Mouse (Mus musculus): Measurements from ENCODE around the gene Taf8.
"Not testable (repeated sequence)": the region's sequence is repeated elsewhere in the genome, so short reads cannot be mapped to it uniquely, and the experiment has no call there.

The Taf8 gene

GRCm38 (mm10) chr17:47518205-47518604 is 16.1 kb upstream of the Taf8 start:
- no peak for DNase-seq (ENCODE audit: low spot score in 2 of 2)

- no peak for DNase-seq (ENCODE audit: low spot score in 2 of 2)
Observed at GRCm38 (mm10) chr17:47516232-47516631, 14.1 kb upstream of the Taf8 start.

- no peak for DNase-seq (ENCODE audit: low spot score in 2 of 2)
Observed at GRCm38 (mm10) chr17:47515180-47515844, 13.2 kb upstream of the Taf8 start.

GRCm38 (mm10) chr17:47512956-47513775 is 11.1 kb upstream of the Taf8 start:
- peak in 1 of 2 experiments; percentile 50 for DNase-seq (ENCODE audit: low spot score in 2 of 2)

- peak; percentile 99 for DNase-seq (ENCODE audit: low spot score in 2 of 2)
Observed at GRCm38 (mm10) chr17:47511111-47512020, 9.3 kb upstream of the Taf8 start.

- DNase-seq (ENCODE audit: low spot score in 2 of 2), result no peak
Observed at GRCm38 (mm10) chr17:47509031-47509705, 7.1 kb upstream of the Taf8 start.

- peak; percentile 96 to 98 for DNase-seq (ENCODE audit: low spot score in 2 of 2)
Observed at GRCm38 (mm10) chr17:47508012-47508608, 6.0 kb upstream of the Taf8 start.

- DNase-seq (ENCODE audit: low spot score in 2 of 2), result no peak
Observed at GRCm38 (mm10) chr17:47507523-47507922, 5.4 kb upstream of the Taf8 start.

- no peak for DNase-seq (ENCODE audit: low spot score in 2 of 2)
Observed at GRCm38 (mm10) chr17:47506697-47507096, 4.6 kb upstream of the Taf8 start.

GRCm38 (mm10) chr17:47506042-47506441 is 4.0 kb upstream of the Taf8 start:
- DNase-seq (ENCODE audit: low spot score in 2 of 2), result no peak

GRCm38 (mm10) chr17:47505566-47505965 is 3.5 kb upstream of the Taf8 start:
- no peak for DNase-seq (ENCODE audit: low spot score in 2 of 2)

GRCm38 (mm10) chr17:47504941-47505346 is 2.9 kb upstream of the Taf8 start, which contains the start of gene Ccnd3:
Gene Ccnd3 (plus strand): TSS chr17:47505051.
- DNase-seq (ENCODE audit: low spot score in 2 of 2), result peak; percentile 76 to 89

- no peak for DNase-seq (ENCODE audit: low spot score in 2 of 2)
Observed at GRCm38 (mm10) chr17:47504228-47504627, 2.1 kb upstream of the Taf8 start.

- no peak for DNase-seq (ENCODE audit: low spot score in 2 of 2)
Observed at GRCm38 (mm10) chr17:47503689-47504088, 1.6 kb upstream of the Taf8 start.

- DNase-seq (ENCODE audit: low spot score in 2 of 2), result not testable (repeated sequence)
Observed at GRCm38 (mm10) chr17:47502707-47503045, 584 bp upstream of the Taf8 start.

- DNase-seq (ENCODE audit: low spot score in 2 of 2), result no peak
Observed at GRCm38 (mm10) chr17:47501531-47501930, 561 bp downstream of the Taf8 start.

GRCm38 (mm10) chr17:47494132-47494531 is 8.0 kb downstream of the Taf8 start:
- no peak for DNase-seq (ENCODE audit: low spot score in 2 of 2)

- no peak for DNase-seq (ENCODE audit: low spot score in 2 of 2)
Observed at GRCm38 (mm10) chr17:47493653-47494052, 8.4 kb downstream of the Taf8 start.

GRCm38 (mm10) chr17:47492731-47493130 is 9.4 kb downstream of the Taf8 start:
- no peak for DNase-seq (ENCODE audit: low spot score in 2 of 2)

- DNase-seq (ENCODE audit: low spot score in 2 of 2), result no peak
Observed at GRCm38 (mm10) chr17:47490791-47491190, 11.3 kb downstream of the Taf8 start.

GRCm38 (mm10) chr17:47485791-47486190 is 16.3 kb downstream of the Taf8 start:
- DNase-seq (ENCODE audit: low spot score in 2 of 2), result no peak

Data from urinary bladder, postnatal 36 days (tissue).